Mouse (Mus musculus) heart, embryonic 12.5 days (tissue): ENCODE data around the gene Prr5l. TPM values are rescaled to one million over a fixed set of nuclear protein-coding genes. Genes with fewer than 3 reads are reported as not detected.

Source experiments
- ATAC-seq: fragments of 200-750 bp; cut with Nextera tagmentation; 2 replicates; pipeline ENCODE4 v1.8.0; 2017; ENCODE audit warnings: moderate TSS enrichment, moderate library complexity; ENCODE audit not compliant: insufficient number of reproducible peaks, low FRiP score
- H3K27ac ChIP-seq: fragments of 300-500 bp; sonication (generic); 2 replicates; pipeline ENCODE4 v1.5.1; 2016; ENCODE audit warnings: mild to moderate bottlenecking, moderate library complexity; ENCODE audit not compliant: poor library complexity, severe bottlenecking
- H3K27me3 ChIP-seq: fragments of 300-500 bp; sonication (generic); replicated peaks from 2 replicates; pipeline ENCODE4 v1.6.1; 2016; ENCODE audit warnings: mild to moderate bottlenecking, moderate library complexity
- H3K36me3 ChIP-seq: fragments of 300-500 bp; sonication (generic); 2 replicates; pipeline ENCODE4 v1.6.1; 2016; ENCODE audit warnings: mild to moderate bottlenecking, moderate library complexity
- H3K4me1 ChIP-seq: fragments of 300-500 bp; sonication (generic); replicated peaks from 2 replicates; pipeline ENCODE4 v1.6.1; 2016; ENCODE audit warnings: mild to moderate bottlenecking
- H3K4me2 ChIP-seq: fragments of 300-500 bp; sonication (generic); 2 replicates; pipeline ENCODE4 v1.6.1; 2016; ENCODE audit warnings: mild to moderate bottlenecking, moderate library complexity
- H3K4me3 ChIP-seq: fragments of 300-500 bp; sonication (generic); 2 replicates; pipeline ENCODE4 v1.5.1; 2016; ENCODE audit warnings: mild to moderate bottlenecking
- H3K9ac ChIP-seq: fragments of 300-500 bp; sonication (generic); 2 replicates; pipeline ENCODE4 v1.6.1; 2016; ENCODE audit warnings: mild to moderate bottlenecking, moderate library complexity
- H3K9me3 ChIP-seq: fragments of 300-500 bp; sonication (generic); replicated peaks from 2 replicates; pipeline ENCODE4 v1.6.1; 2016; ENCODE audit warnings: mild to moderate bottlenecking, moderate library complexity
- WGBS: fragments of 180-500 bp; shearing (Covaris S2); methylation state at CpG from one replicate; pipeline ENCODE4 v1.1.7; 2016; 5-methylcytosine and 5-hydroxymethylcytosine counted together
- polyA plus RNA-seq: library from polyadenylated mRNA; unstranded; fragments of >200 nt; fragmentation: Nextera tagmentation; extraction: Ambion mirVana; gene quantifications from 2 replicates; pipeline ENCODE4 v1.2.1, GENCODE M21; 2016

Gene Prr5l
- polyA plus RNA-seq, 1 experiment from 2014 or later, result 10.3 TPM

DNA sequence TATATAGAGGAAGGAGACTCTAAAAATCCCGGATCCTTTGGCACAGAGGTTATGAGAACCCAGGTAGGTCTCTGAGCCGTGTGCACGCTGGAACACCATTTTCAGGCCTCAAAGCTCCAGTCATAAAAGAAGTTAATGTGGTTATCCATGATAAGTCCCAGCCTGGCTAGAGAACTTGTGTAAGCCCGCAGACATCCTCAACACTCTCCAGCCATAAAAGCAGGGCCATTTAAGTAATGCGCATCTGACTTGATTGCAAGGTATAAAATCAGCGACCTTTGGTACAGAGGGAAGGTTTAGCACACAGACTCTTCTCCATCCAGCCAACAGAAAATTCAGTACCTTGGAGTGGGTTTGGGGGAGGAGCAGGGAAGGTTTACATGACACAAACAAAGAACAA, 80.6 kb downstream of the Prr5l start:
- H3K4me3 ChIP-seq, result no peak overlapping the region
- no peaks in the 10 kb centered on the region; the same call in 1 of the 2 replicates for H3K9me3 ChIP-seq
- no peak overlapping the region for H3K27ac ChIP-seq
- no peak for ATAC-seq
- no peaks in the 10 kb centered on the region for H3K36me3 ChIP-seq
- no peak overlapping the region for H3K4me2 ChIP-seq
- H3K4me1 ChIP-seq, result no peaks in the 10 kb centered on the region
- H3K9ac ChIP-seq, result no peak overlapping the region
- 84% methylated on average over 6 of the region's 6 CpGs for WGBS
- no peaks in the 10 kb centered on the region for H3K27me3 ChIP-seq

DNA sequence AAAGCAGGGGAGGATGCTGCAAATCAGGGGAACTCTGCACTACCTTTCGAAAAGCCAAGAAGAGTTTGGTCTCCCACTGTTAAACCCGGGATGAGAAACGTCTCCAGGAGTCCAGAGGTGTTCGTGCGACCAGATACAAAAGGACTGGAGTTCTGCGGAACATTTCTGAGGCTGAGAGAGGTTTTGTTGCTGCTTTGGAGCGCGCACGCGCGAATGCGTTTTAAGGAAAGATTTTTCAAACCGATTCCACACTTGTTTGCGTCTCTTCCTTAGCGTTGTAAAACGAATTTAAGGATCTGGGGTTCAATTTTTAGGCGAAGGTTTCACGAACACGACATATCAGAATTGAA, 85.0 kb downstream of the Prr5l start:
- Histone ChIP-seq H3K4me2 (peak overlapping the region; percentile 89), H3K4me1 (peaks cover 3% of the 10 kb centered on the region), H3K27ac (peak overlapping the region; percentile 73), H3K9me3 (no peaks in the 10 kb centered on the region; the same call in 1 of the 2 replicates), H3K4me3 (peak overlapping the region; percentile 69), H3K27me3 (no peaks in the 10 kb centered on the region), H3K36me3 (no peaks in the 10 kb centered on the region), H3K9ac (peak overlapping the region; percentile 69)
- ATAC-seq, result no peak
- WGBS, result 1% methylated on average over 19 of the region's 19 CpGs

GRCm38 (mm10) chr2:101797166-101797900, 85.5 kb downstream of the Prr5l start:
- under 1% methylated on average over 49 of the region's 49 CpGs for WGBS
- H3K4me2 ChIP-seq, result peak overlapping the region; percentile 89
- no peaks in the 10 kb centered on the region for H3K9me3 ChIP-seq
- peak overlapping the region; percentile 69 for H3K4me3 ChIP-seq
- peak; percentile 67 for ATAC-seq
- no peaks in the 10 kb centered on the region for H3K36me3 ChIP-seq
- peak overlapping the region; percentile 73 for H3K27ac ChIP-seq
- no peaks in the 10 kb centered on the region for H3K27me3 ChIP-seq
- peak overlapping the region; percentile 69 for H3K9ac ChIP-seq
- H3K4me1 ChIP-seq, result peaks cover 8% of the 10 kb centered on the region

- peak overlapping the region; percentile 69 for H3K4me3 ChIP-seq
- H3K4me1 ChIP-seq, result peaks cover 12% of the 10 kb centered on the region
- WGBS, result under 1% methylated on average over 55 of the region's 55 CpGs
- H3K36me3 ChIP-seq, result no peaks in the 10 kb centered on the region
- peak overlapping the region; percentile 89 for H3K4me2 ChIP-seq
- peak overlapping the region; percentile 73 for H3K27ac ChIP-seq
- peak overlapping the region; percentile 69 for H3K9ac ChIP-seq
- H3K27me3 ChIP-seq, result no peaks in the 10 kb centered on the region
- peak; percentile 76 for ATAC-seq
- no peaks in the 10 kb centered on the region for H3K9me3 ChIP-seq
These were observed 86.3 kb downstream of the Prr5l start for GRCm38 (mm10) chr2:101796287-101797115.

- ATAC-seq, result no peak
- 47% methylated on average over 4 of the region's 4 CpGs for whole genome bisulfite sequencing
- Histone ChIP-seq H3K36me3 (no peaks in the 10 kb centered on the region), H3K4me2 (no peak overlapping the region), H3K4me3 (no peak overlapping the region), H3K9ac (no peak overlapping the region), H3K4me1 (peaks cover 12% of the 10 kb centered on the region), H3K27me3 (no peaks in the 10 kb centered on the region), H3K9me3 (no peaks in the 10 kb centered on the region), H3K27ac (no peak overlapping the region)
These were observed 90.7 kb downstream of the Prr5l start for GRCm38 (mm10) chr2:101792130-101792529.

GRCm38 (mm10) chr2:101783255-101783654, 99.6 kb downstream of the Prr5l start:
- H3K4me2 ChIP-seq, result no peak overlapping the region
- H3K4me3 ChIP-seq, result no peak overlapping the region

DNA sequence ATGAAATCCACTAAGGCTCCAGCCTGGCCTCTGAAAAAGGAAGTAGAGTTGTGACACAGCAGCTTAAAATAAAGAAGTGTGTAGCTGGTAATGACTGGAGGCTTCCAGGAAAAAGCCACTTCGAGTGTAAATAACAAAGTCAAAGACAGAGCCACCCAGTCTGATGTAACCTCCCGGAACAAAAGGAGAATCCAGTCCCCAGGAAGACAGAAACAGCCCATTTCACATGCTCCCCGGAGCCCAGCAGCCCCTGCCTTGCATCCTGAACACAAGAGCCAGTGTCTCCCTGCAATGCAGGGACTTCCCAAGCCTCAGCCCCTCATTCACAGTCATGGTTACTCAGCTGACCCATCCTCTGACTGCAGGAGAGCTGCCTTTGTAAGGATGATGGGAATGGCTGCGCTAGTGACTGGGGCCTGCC, 101.5 kb downstream of the Prr5l start:
- Histone ChIP-seq H3K4me1 (no peaks in the 10 kb centered on the region), H3K9me3 (no peaks in the 10 kb centered on the region), H3K4me3 (no peak overlapping the region), H3K27me3 (no peaks in the 10 kb centered on the region), H3K4me2 (no peak overlapping the region), H3K36me3 (no peaks in the 10 kb centered on the region), H3K9ac (no peak overlapping the region), H3K27ac (no peak overlapping the region)
- WGBS, result 70% methylated on average over 4 of the region's 4 CpGs
- no peak for ATAC-seq

More at GRCm38 (mm10) chr2:101783255-101783654, 99.6 kb downstream of the Prr5l start:
- no peak for ATAC-seq
- no peak overlapping the region for H3K9ac ChIP-seq
- no peaks in the 10 kb centered on the region for H3K27me3 ChIP-seq
- H3K27ac ChIP-seq, result no peak overlapping the region
- 70% methylated on average over 5 of the region's 5 CpGs for WGBS
- no peaks in the 10 kb centered on the region for H3K4me1 ChIP-seq
- H3K9me3 ChIP-seq, result no peaks in the 10 kb centered on the region
- no peaks in the 10 kb centered on the region for H3K36me3 ChIP-seq

DNA sequence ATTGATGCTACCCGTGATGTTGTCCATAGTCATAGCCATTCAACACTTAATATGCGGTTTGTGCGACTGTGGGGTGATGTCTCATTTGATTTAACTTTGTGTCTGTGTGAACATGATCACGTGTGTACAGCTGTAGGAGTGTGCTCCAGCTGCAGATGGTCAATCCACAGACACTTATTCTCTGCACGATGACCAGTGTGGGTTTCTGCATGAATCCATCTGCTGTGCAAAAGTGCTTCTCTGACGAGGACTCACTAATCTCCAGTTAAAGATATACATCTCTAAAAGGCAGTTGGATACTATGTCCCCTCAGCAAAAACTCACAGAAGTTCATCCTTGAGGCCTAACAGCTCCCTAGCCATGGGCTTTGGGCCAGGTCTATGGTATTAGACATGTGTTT, 104.7 kb downstream of the Prr5l start:
- H3K27me3 ChIP-seq, result no peaks in the 10 kb centered on the region
- no peak for ATAC-seq
- WGBS, result 85% methylated on average over 6 of the region's 6 CpGs
- H3K36me3 ChIP-seq, result no peaks in the 10 kb centered on the region
- H3K9me3 ChIP-seq, result no peaks in the 10 kb centered on the region
- H3K4me3 ChIP-seq, result no peak overlapping the region
- H3K4me1 ChIP-seq, result no peaks in the 10 kb centered on the region
- no peak overlapping the region for H3K27ac ChIP-seq
- H3K9ac ChIP-seq, result no peak overlapping the region
- no peak overlapping the region for H3K4me2 ChIP-seq

GRCm38 (mm10) chr2:101763503-101763902, 119.3 kb downstream of the Prr5l start:
- Histone ChIP-seq H3K36me3 (no peaks in the 10 kb centered on the region), H3K4me3 (no peak overlapping the region), H3K4me2 (no peak overlapping the region), H3K9ac (no peak overlapping the region), H3K27ac (no peak overlapping the region), H3K9me3 (no peaks in the 10 kb centered on the region), H3K27me3 (no peaks in the 10 kb centered on the region), H3K4me1 (peaks cover 13% of the 10 kb centered on the region)
- no peak for ATAC-seq
- 83% methylated on average over 5 of the region's 5 CpGs for WGBS

DNA sequence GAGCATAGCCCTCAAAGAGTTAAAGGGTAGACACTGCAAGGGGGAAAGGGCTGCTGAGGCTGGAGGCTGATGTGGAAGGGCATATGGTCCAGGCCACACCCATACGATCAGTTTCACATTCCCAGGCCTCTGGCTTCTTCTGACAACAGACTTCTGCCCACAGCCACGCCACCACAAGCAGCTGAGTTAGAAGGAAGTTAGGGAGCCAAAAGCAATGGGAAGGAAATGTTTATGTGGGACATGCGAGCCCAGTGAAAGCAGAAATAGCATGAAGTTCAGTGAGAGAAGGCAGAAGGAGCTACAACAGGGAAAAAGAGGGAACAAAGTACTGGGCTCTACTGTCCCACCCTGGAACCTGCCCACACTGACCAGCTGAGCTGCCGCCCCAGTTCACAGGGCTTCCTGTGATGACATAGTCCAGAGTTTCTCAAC, 119.9 kb downstream of the Prr5l start:
- H3K36me3 ChIP-seq, result no peaks in the 10 kb centered on the region
- H3K4me2 ChIP-seq, result no peak overlapping the region
- H3K4me3 ChIP-seq, result no peak overlapping the region
- 51% methylated on average over 4 of the region's 4 CpGs for WGBS
- no peaks in the 10 kb centered on the region for H3K27me3 ChIP-seq
- no peak overlapping the region for H3K27ac ChIP-seq
- H3K4me1 ChIP-seq, result peaks cover 13% of the 10 kb centered on the region
- H3K9ac ChIP-seq, result no peak overlapping the region
- H3K9me3 ChIP-seq, result no peaks in the 10 kb centered on the region
- no peak for ATAC-seq

GRCm38 (mm10) chr2:101762405-101762804, 120.4 kb downstream of the Prr5l start:
- WGBS, result 58% methylated on average over 10 of the region's 10 CpGs
- Histone ChIP-seq H3K27ac (no peak overlapping the region), H3K9ac (no peak overlapping the region), H3K9me3 (no peaks in the 10 kb centered on the region), H3K4me3 (no peak overlapping the region), H3K4me2 (no peak overlapping the region), H3K4me1 (peaks cover 13% of the 10 kb centered on the region), H3K36me3 (no peaks in the 10 kb centered on the region), H3K27me3 (no peaks in the 10 kb centered on the region)
- no peak for ATAC-seq
